Mouse (Mus musculus) liver, adult 2 months (tissue): ENCODE data around the gene Appl2.

Source experiments
- CTCF ChIP-seq: fragments of 200-500 bp; IDR thresholded peaks from 2 replicates; pipeline ENCODE4 v1.5.1; 2011; ENCODE audit warnings: low read depth, low read length, control low read depth
- POLR2A ChIP-seq: fragments of 200-500 bp; IDR thresholded peaks from 2 replicates; pipeline ENCODE4 v1.6.1; 2011; ENCODE audit warnings: low read length, control low read depth; ENCODE audit not compliant: insufficient read depth; ENCODE audit errors: extremely low read depth

GRCm38 (mm10) chr10:83594526-83594925 is 54.0 kb downstream of the Appl2 start:
- TF ChIP-seq CTCF: no peak
- no peak for TF ChIP-seq POLR2A
